Mouse (Mus musculus) T-helper 1 cell (primary cell): ENCODE data around the gene Cd81.

Source experiments
- in situ Hi-C: fragments of 300-600 bp; cut with MboI, MseI; formaldehyde crosslinking; loops from one replicate; pipeline ENCODE4 v1.15.1; 2025; ENCODE audit warnings: high pct_unique_total_duplicates

Cd81 gene

GRCm38 (mm10) chr7:143052626-143053007 lies at the start of gene Cd81:
TSS of gene Cd81 (plus strand) at chr7:143052739.
- in situ Hi-C loops: no loop called here

- in situ Hi-C loops: loop anchor here (5.0 kb wide), 1 partner anchor 72 kb away; no protein-coding TSS in a partner anchor
Observed at GRCm38 (mm10) chr7:143004727-143005343, 47.7 kb upstream of the Cd81 start, which contains the start of gene Tspan32. TSS of gene Tspan32 (plus strand) at chr7:143005046.

- in situ Hi-C loops: loop anchor here (5.0 kb wide), 1 partner anchor 72 kb away; no protein-coding TSS in a partner anchor
Observed at GRCm38 (mm10) chr7:143005344-143006096, 47.0 kb upstream of the Cd81 start.

DNA sequence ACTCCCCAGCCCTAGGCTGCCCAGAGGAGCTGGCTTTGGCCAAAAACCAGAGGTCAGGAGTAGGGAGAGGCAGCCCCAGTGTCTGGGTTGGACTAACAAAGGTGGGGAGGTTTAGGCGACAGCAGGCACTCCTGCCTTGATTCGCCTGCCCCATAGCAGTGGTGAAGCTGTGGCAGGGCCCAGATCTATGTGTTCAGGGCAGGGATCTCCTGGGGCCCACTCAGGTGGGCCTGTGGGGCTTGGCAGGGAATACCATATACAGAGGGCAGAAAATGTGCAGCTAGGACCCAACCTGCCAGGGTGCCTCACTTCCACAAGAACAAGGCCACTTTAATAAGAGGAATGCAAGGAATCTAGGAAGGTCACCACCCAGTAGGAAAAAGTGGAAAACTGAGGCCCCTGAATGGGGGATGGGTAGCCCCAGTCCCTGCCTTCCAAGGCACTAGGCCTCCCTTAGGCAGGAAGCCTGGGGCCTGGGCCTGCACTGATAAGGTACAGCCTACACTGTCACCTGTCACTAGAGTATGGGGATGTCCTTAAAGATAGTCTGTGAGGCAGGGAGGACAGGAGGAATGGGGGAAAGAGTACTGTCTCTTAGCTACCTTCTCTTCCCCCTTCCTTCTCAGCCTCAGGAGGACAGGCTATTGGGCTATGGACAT lies 46.3 kb upstream of the Cd81 start:
- in situ Hi-C loops: loop anchor here (5.0 kb wide), 1 partner anchor 71 kb away; no protein-coding TSS in a partner anchor

DNA sequence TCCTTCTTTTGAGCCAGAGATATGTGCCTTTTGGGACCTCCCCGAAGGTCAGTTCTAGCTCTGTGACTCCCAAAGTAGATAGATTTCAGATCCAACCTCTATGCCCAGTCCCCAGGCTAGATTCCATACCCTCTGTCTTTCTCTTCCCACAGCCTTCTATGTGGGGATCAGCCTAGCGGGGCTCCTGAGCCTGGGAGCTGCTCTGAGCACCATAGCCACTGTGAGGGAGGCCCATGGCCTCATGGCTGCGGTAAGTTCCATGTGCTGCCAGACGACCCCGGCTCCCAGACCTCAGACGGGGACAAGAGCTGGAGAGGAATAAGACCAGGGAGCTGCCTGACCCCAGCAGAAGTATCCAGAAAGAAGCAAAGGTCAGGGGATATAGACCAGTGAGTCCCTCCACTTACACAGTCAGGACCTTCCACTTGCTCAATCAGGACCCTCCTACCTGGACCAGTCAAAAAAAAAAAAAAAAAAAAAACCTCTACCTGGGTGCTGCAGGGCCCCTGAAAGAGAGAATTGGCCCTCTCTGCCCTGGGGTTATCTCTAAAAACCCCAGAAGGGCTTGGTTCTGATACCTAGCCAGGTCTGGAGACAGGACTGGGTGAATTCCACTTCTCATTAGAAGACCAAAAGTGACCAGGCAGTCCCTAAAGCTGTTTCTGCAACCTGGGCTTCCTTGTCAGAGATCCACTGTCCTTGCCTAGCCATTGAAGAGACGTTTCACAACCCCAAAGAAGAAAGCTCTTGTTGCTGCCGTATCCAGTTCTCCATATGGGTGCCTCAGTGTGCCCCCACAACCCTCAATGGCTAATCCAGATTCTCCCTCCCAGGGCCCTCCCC lies 45.6 kb upstream of the Cd81 start:
- in situ Hi-C loops: loop anchor here (5.0 kb wide), 1 partner anchor 70 kb away; no protein-coding TSS in a partner anchor

DNA sequence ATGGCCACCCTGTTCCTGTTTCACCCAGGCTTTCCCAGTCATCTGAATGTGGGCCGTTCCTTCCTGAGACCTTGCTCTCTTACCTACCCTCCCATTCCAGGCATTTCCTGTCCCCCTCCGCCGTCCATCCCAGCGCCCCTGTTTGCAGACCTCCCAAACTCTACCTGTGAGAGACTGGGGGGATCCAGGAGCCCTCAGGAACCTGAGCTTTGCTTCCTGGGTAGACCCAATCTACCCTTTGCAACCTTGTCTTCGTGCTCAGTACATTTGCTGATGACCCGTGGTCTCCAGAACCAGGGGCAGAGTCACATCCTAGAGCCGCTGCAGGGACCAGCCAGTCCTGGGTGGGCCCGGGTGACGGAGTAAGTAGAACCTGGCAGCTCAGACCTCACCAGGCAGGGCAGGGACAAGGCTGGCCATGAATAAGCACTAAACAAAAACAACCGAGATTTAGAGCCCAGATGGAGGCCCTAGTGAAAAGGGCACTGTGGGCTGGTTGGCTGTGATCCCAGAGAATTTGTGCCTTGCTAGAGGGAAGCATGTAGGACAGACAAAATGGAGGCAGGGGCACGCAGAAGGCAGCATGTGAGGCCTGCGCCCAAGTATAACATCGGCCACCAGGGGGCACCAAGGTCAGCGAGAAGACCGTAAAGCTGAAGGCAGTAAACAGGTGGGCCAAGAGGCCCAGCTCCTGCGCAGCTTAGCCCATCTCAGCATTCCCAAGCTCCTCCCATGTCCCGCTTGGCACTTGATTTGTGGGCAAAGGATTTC lies 44.8 kb upstream of the Cd81 start:
- in situ Hi-C loops: loop anchor here (5.0 kb wide), 1 partner anchor 70 kb away; no protein-coding TSS in a partner anchor

GRCm38 (mm10) chr7:143008370-143008926 lies 44.1 kb upstream of the Cd81 start:
- in situ Hi-C loops: loop anchor here (5.0 kb wide), 1 partner anchor 69 kb away; no protein-coding TSS in a partner anchor

DNA sequence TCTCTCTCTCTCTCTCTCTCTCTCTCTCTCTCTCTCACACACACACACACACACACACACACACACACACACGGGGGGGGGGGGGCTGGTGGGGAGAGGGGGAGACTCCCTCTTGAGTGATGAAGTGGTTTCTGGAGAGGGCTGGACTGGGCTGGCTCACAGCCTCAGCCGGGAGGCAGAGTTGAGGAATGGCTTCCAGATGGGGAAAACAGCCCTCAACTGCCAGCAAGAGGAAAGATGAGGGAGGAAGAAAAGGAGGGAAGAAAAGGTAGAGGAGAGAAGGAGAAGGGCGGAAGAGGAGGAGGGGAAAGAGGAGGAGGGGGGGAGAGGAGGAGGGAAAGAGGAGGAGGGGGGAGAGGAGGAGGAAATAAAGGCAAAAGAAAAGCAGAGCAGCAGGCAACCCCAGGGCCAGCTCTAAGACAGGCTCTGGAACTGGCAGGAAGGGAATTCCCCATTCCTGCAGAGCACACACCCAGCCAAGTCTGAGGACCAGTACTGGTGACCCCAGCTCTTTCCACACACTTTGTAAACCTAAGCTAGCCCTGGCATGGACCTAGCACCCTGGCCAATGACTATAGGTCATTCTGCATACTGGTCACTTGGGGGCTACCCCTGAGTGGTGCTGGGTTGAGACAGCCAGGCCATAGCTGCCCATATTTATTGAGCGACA lies 43.4 kb upstream of the Cd81 start:
- in situ Hi-C loops: loop anchor here (5.0 kb wide), 1 partner anchor 68 kb away; no protein-coding TSS in a partner anchor

DNA sequence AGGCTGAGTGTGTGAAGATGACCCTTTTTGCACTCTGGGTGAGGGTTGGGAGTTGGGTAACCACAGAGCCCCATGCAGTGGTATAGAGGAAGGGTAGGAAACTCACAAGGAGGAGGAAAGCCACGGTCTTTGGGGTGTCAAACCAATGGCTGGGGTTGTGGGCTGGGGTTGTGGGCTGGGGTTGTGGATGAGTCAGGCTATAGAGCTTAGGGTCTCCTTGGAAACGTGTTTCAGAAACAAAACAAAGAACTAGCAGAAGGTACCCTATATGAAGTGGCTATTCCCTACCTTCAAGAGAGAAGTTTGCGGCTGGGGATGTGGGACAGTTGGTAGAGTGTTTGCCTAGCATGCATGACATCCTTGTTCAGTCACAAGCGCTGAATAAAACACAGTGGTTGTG lies 42.5 kb upstream of the Cd81 start:
- in situ Hi-C loops: loop anchor here (5.0 to 10.0 kb wide), 2 partner anchors 67 to 655 kb away; no protein-coding TSS in a partner anchor

DNA sequence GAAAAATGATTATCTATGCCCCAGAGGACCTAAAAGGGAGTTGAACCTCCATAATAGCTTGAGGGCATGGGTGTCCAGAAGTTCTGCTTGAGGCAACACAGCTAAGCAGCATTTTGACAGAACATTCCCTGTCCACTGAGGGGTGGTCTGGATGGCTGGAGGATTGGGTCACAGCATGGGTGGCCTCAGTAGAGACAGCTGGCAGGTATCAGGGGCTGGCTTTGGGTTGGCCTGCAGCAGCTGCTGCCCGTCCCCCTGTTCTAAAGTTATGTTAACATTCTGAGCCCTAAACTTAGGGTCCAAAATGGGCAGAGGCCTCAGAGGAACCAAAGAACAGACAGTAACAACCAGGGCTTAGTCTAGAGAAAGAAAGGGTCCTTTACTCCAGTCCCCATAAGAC lies 41.3 kb upstream of the Cd81 start:
- in situ Hi-C loops: loop anchor here (10.0 kb wide), 1 partner anchor 656 kb away; no protein-coding TSS in a partner anchor

GRCm38 (mm10) chr7:143012230-143012875 lies 40.2 kb upstream of the Cd81 start:
- in situ Hi-C loops: loop anchor here (10.0 kb wide), 1 partner anchor 658 kb away; no protein-coding TSS in a partner anchor

DNA sequence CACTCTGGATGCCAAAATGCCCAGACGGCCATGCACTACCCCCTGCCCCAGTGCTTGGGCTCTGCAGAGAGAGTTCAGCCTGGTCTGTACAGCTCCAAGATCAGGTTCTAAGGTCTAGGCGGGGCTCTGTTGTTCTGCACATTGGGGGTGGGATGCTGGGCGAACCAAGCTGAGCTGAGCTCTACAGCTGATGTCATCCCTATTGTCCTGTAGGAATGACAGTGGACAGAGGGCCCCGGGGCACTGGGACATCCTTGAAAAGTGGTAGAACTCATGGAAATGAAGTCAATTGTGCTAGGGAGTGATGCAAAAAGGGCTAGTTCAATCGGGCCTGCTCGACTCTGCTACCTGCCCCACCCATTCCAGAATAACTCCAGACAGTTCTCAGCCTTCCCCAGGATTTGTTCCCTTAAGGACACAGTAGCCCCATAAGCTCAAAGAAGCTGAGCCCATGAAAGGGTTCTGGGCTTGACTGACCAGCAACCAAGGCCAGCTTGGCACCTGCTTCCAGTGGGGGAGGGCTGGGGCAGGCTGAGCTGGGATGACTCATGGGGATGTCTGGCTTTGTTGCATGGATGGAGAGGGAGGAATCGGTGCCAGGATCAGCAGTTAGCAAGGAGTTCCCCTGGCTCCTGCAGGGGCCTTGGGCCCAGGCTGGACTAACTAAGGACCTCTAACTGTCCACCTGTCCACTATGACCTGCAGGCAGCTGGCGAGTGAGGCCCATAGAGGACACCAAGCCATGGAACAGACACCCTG lies 38.9 kb upstream of the Cd81 start:
- in situ Hi-C loops: loop anchor here (10.0 kb wide), 1 partner anchor 659 kb away; no protein-coding TSS in a partner anchor

- in situ Hi-C loops: loop anchor here (10.0 kb wide), 1 partner anchor 660 kb away; no protein-coding TSS in a partner anchor
Observed at GRCm38 (mm10) chr7:143014862-143015659, 37.5 kb upstream of the Cd81 start.

DNA sequence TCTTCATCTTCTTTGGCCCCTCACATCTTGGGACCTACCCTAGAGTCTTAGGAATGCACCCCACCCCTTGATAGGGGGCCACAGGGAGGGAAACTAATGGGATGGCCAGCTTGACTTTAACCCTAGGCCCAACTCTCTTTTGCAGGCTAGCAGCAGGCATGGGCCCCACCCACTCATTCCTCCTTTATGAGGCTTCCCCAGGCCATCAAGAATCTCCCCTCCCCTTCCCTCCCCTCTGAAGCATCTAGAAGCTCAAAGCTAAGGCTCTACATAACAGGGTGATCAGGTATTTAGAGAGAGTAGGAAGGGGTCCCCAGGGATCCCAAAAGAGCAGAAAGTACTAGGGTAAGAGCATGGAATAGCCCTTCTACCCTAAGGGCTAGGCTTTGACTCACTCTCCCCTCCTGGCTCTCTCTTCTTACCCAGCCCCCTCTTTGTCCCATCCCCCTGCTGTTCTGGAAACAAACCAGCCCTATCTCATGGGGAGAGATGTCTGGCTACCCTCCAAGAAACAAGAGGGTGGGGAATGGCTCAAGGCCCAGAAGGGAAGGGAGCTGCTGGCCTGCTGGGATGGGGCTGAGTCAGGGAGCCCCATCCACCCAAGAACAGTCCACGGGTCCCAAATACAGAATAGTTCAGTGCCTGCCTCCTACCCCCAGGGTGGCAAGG lies 36.6 kb upstream of the Cd81 start:
- in situ Hi-C loops: loop anchor here (10.0 kb wide), 1 partner anchor 661 kb away; no protein-coding TSS in a partner anchor

GRCm38 (mm10) chr7:143016424-143017142 lies 36.0 kb upstream of the Cd81 start:
- in situ Hi-C loops: loop anchor here (10.0 kb wide), 1 partner anchor 662 kb away; no protein-coding TSS in a partner anchor

DNA sequence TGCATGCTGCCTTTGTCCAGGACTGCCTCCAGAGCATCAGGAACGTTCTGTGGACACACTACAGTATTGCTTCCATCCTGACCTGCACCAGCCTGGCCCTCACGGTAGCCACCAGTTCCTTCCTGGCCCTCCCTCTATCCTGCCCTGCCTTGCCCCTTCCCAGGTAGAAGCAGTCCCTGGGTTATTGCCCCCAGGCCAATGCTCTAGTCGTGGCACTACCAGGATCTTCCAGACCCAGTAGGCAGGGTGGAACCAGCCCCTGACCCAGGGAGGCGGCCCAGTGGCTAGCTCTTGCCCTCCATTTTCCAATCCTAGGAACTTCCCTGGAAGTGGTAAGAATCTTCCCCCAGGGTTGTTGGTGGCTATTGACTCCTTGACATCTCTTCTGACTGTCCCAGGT lies 35.4 kb upstream of the Cd81 start:
- in situ Hi-C loops: loop anchor here (10.0 kb wide), 1 partner anchor 662 kb away; no protein-coding TSS in a partner anchor
